Mouse (Mus musculus) CD4-positive, CD25-positive, alpha-beta regulatory T cell, adult 9 weeks (primary cell): ENCODE data around the gene Plekhh2. TPM values are rescaled to one million over a fixed set of nuclear protein-coding genes. Genes with fewer than 3 reads are reported as not detected.

Experiments
- polyA plus RNA-seq: library from polyadenylated mRNA; unstranded; fragments of 100-300 nt; shearing (Covaris generic); gene quantifications from one replicate; pipeline ENCODE4 v1.2.1, GENCODE M21; 2017

Plekhh2 gene
- not detected for polyA plus RNA-seq

DNA sequence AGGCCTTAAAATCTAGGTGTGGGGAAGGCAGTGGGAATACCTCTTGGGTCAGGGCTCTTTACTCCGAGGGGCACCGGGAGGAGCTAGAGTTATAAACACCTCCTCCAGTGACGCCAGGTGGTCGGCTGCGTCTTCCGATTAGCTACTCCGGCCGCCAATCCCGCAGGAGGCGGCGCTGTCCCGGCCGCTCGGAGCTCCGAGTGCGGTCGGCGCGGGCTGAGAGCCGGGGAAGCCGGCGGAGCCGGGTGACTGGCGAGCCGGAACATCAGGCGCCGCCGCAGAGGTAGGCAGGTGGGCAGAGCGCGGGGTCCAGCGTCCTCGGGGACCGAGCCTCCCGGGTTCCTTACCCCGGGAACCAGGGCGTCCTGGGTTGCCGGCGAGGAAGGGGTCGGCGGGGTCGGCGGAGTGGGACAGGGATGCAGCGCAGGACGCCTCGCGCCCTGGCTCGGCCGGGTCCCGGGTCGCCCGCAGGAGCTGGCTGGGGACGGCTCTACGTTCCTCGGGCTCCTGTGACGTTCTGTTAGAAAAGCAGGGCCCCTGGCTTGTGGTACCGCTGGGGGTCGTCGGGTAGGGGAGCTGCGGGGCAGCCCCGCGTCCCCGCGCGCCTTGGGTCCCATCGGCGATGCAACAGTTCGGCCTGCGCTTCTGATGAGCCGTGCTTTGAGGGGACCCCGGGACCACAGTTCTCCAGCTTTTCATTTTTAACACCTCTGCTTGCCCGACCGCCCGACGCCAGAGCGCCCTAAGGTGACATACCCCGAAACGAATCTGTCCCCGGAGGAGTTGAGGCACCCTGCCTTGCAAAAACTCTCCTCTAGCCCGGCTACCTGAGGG, at the start of gene Plekhh2:
Gene Plekhh2 (plus strand): TSS at position 214 of the 834 bp plus-strand sequence.

GRCm38 (mm10) chr17:84465753-84466608, 45.7 kb upstream of the Plekhh2 start, which contains the start of gene Thada:
Gene Thada (minus strand): TSS chr17:84466205.

DNA sequence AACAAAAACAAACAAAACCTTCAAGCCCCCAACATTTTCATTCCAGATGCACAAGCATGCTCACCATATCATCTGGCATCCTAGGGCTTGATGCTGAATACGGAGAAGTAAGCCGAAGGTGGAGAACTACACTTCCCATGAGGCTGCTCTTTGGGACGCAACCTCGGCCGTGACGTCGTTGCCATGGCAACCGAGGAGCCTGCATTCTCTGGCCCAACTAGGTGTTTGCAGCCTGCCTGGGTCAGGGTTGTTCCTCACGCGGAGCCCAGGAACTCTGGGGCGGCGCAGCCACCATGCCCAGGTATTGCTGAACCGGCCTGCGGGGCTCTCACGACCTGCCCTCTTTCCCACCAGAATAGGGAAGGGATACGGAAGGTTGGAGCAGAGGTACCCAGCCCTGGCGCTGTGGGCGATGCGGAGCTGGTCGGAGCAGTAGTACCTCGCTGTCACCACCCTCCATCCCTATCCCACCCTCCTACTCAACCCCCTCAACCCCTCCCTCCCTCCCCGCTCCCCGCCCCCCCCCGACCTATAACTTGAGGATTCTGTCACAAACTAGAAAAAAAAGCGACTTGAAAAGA, 114.7 kb downstream of the Plekhh2 start, which contains the start of gene Dync2li1:
Gene Dync2li1 (plus strand): TSS at position 221 of the 581 bp plus-strand sequence.

Other genes starting within 250 kb of the Plekhh2 start
- 116 TPM for gene Thada, start 45.7 kb upstream of the Plekhh2 start, polyA plus RNA-seq
- 2.6 TPM for gene Dync2li1, start 114.6 kb downstream of the Plekhh2 start, polyA plus RNA-seq
- not detected for gene Abcg8, start 164.4 kb downstream of the Plekhh2 start, polyA plus RNA-seq
- gene Abcg5, start 171.1 kb downstream of the Plekhh2 start, polyA plus RNA-seq, result not detected